Mouse (Mus musculus): ENCODE data around the gene Dcun1d4. TPM values are rescaled to one million over a fixed set of nuclear protein-coding genes. Genes with fewer than 3 reads are reported as not detected.

The Dcun1d4 gene
- polyA plus RNA-seq, 1 experiment from 2014 or later: 62.2 TPM

GRCm38 (mm10) chr5:73548237-73548636 lies 67.4 kb downstream of the Dcun1d4 start:
- H3K36me3 ChIP-seq (ENCODE audit: control insufficient read depth, insufficient read depth, low read length): peaks cover 50% of the 10 kb centered on the region
- no peaks in the 10 kb centered on the region for H3K4me1 ChIP-seq (ENCODE audit: control insufficient read depth, insufficient read depth, low read length)
- 89% methylated on average over 7 of the region's 7 CpGs for WGBS
- no peak overlapping the region for H3K4me3 ChIP-seq (replicated peaks; ENCODE audit: low read depth, low read length)
- no peaks in the 10 kb centered on the region for H3K9me3 ChIP-seq (ENCODE audit: control insufficient read depth, low read length)
- no peak overlapping the region for H3K4me2 ChIP-seq (ENCODE audit: low read length)
- ATAC-seq (ENCODE audit: low FRiP score, low TSS enrichment) (no peak), DNase-seq (no peak)
- no peak overlapping the region for H3K9ac ChIP-seq (replicated peaks; ENCODE audit: low read length)
- no peaks in the 10 kb centered on the region for H3K27me3 ChIP-seq (ENCODE audit: control insufficient read depth, insufficient read depth, low read length)
- no peak overlapping the region for H3K27ac ChIP-seq (replicated peaks; ENCODE audit: low read depth, low read length)

GRCm38 (mm10) chr5:73548838-73549237 lies 68.0 kb downstream of the Dcun1d4 start:
- no peak overlapping the region for H3K4me3 ChIP-seq (replicated peaks; ENCODE audit: low read depth, low read length)
- WGBS: 94% methylated on average over 1 of the region's 1 CpGs
- no peaks in the 10 kb centered on the region for H3K4me1 ChIP-seq (ENCODE audit: control insufficient read depth, insufficient read depth, low read length)
- no peak overlapping the region for H3K9ac ChIP-seq (replicated peaks; ENCODE audit: low read length)
- no peaks in the 10 kb centered on the region for H3K27me3 ChIP-seq (ENCODE audit: control insufficient read depth, insufficient read depth, low read length)
- ATAC-seq (ENCODE audit: low FRiP score, low TSS enrichment): no peak
- no peaks in the 10 kb centered on the region for H3K9me3 ChIP-seq (ENCODE audit: control insufficient read depth, low read length)
- H3K27ac ChIP-seq (replicated peaks; ENCODE audit: low read depth, low read length): no peak overlapping the region
- H3K36me3 ChIP-seq (ENCODE audit: control insufficient read depth, insufficient read depth, low read length): peaks cover 51% of the 10 kb centered on the region
- DNase-seq: no peak
- H3K4me2 ChIP-seq (ENCODE audit: low read length): no peak overlapping the region

GRCm38 (mm10) chr5:73551836-73552235 lies 71.0 kb downstream of the Dcun1d4 start:
- H3K4me3 ChIP-seq (replicated peaks; ENCODE audit: low read depth, low read length): no peak overlapping the region
- ATAC-seq (ENCODE audit: low FRiP score, low TSS enrichment): no peak

DNA sequence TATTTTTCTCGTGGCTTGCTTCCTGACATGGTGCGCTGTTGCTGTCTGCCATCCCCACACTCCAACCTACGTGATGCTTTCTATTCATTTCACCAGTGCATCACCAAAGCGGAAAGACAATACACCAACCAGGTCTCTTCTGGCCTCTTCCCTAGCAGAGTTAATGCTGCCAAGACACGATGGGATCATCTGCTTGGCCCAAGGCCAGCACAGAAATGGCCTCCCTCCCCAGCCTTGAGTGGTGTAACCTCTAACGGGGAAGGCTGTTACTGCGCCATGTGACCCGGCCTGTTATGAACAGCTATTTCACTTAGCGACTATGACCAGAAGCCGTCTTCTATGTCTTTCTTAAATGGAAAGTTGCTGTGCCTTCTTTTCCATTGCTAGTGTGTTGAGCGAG lies 73.1 kb downstream of the Dcun1d4 start:
- 94% methylated on average over 11 of the region's 11 CpGs for WGBS
- Histone ChIP-seq H3K27me3 (ENCODE audit: control insufficient read depth, insufficient read depth, low read length) (no peaks in the 10 kb centered on the region), H3K4me1 (ENCODE audit: control insufficient read depth, insufficient read depth, low read length) (no peaks in the 10 kb centered on the region), H3K9me3 (ENCODE audit: control insufficient read depth, low read length) (no peaks in the 10 kb centered on the region), H3K27ac (replicated peaks; ENCODE audit: low read depth, low read length) (no peak overlapping the region), H3K4me2 (ENCODE audit: low read length) (no peak overlapping the region), H3K36me3 (ENCODE audit: control insufficient read depth, insufficient read depth, low read length) (peaks cover 35% of the 10 kb centered on the region), H3K4me3 (replicated peaks; ENCODE audit: low read depth, low read length) (no peak overlapping the region), H3K9ac (replicated peaks; ENCODE audit: low read length) (no peak overlapping the region)
- DNase-seq: no peak
- ATAC-seq (ENCODE audit: low FRiP score, low TSS enrichment): no peak

More at GRCm38 (mm10) chr5:73551836-73552235, 71.0 kb downstream of the Dcun1d4 start:
- Histone ChIP-seq H3K9me3 (ENCODE audit: control insufficient read depth, low read length) (no peaks in the 10 kb centered on the region), H3K9ac (replicated peaks; ENCODE audit: low read length) (no peak overlapping the region), H3K36me3 (ENCODE audit: control insufficient read depth, insufficient read depth, low read length) (peaks cover 21% of the 10 kb centered on the region), H3K27ac (replicated peaks; ENCODE audit: low read depth, low read length) (no peak overlapping the region), H3K4me2 (ENCODE audit: low read length) (no peak overlapping the region), H3K4me1 (ENCODE audit: control insufficient read depth, insufficient read depth, low read length) (no peaks in the 10 kb centered on the region), H3K27me3 (ENCODE audit: control insufficient read depth, insufficient read depth, low read length) (no peaks in the 10 kb centered on the region)
- 88% methylated on average over 5 of the region's 5 CpGs for WGBS
- DNase-seq: no peak

- H3K4me1 ChIP-seq (ENCODE audit: control insufficient read depth, insufficient read depth, low read length): no peaks in the 10 kb centered on the region
Observed at GRCm38 (mm10) chr5:73555096-73555852, 74.5 kb downstream of the Dcun1d4 start.

GRCm38 (mm10) chr5:73556733-73557425 lies 76.1 kb downstream of the Dcun1d4 start:
- no peak for ATAC-seq (ENCODE audit: low FRiP score, low TSS enrichment)
- Histone ChIP-seq H3K4me3 (replicated peaks; ENCODE audit: low read depth, low read length) (no peak overlapping the region), H3K9ac (replicated peaks; ENCODE audit: low read length) (no peak overlapping the region), H3K27me3 (ENCODE audit: control insufficient read depth, insufficient read depth, low read length) (no peaks in the 10 kb centered on the region), H3K9me3 (ENCODE audit: control insufficient read depth, low read length) (no peaks in the 10 kb centered on the region), H3K36me3 (ENCODE audit: control insufficient read depth, insufficient read depth, low read length) (peaks cover 44% of the 10 kb centered on the region), H3K27ac (replicated peaks; ENCODE audit: low read depth, low read length) (no peak overlapping the region), H3K4me2 (ENCODE audit: low read length) (no peak overlapping the region), H3K4me1 (ENCODE audit: control insufficient read depth, insufficient read depth, low read length) (no peaks in the 10 kb centered on the region)
- no peak for DNase-seq
- WGBS: 83% methylated on average over 12 of the region's 12 CpGs

More at GRCm38 (mm10) chr5:73555096-73555852, 74.5 kb downstream of the Dcun1d4 start:
- ATAC-seq (ENCODE audit: low FRiP score, low TSS enrichment) (no peak), DNase-seq (no peak)
- 86% methylated on average over 8 of the region's 8 CpGs for WGBS
- no peaks in the 10 kb centered on the region for H3K27me3 ChIP-seq (ENCODE audit: control insufficient read depth, insufficient read depth, low read length)
- H3K36me3 ChIP-seq (ENCODE audit: control insufficient read depth, insufficient read depth, low read length): peaks cover 46% of the 10 kb centered on the region
- no peak overlapping the region for H3K27ac ChIP-seq (replicated peaks; ENCODE audit: low read depth, low read length)
- H3K9ac ChIP-seq (replicated peaks; ENCODE audit: low read length): no peak overlapping the region
- no peak overlapping the region for H3K4me2 ChIP-seq (ENCODE audit: low read length)
- H3K4me3 ChIP-seq (replicated peaks; ENCODE audit: low read depth, low read length): no peak overlapping the region
- H3K9me3 ChIP-seq (ENCODE audit: control insufficient read depth, low read length): no peaks in the 10 kb centered on the region

DNA sequence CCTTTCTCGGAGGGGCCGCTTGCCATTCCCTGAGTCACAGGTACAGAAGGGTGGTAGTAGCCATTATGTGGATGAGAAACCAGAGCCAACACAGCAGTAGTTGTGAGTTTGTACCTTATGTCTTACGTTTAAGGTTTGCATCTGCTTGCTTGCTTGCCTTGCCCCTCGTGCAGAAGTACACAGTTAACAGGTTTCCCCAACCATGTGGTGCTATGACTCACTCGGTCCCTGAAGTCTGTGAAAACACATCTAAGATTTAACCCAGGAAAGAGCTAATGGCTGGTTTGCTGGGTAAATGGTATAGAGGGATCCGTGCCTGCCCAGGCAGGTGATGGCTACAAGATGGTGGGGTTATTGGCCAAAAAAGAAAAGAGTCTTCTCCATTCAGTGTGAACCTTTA lies 78.0 kb downstream of the Dcun1d4 start:
- WGBS: 95% methylated on average over 6 of the region's 6 CpGs
- Histone ChIP-seq H3K36me3 (ENCODE audit: control insufficient read depth, insufficient read depth, low read length) (peaks cover 33% of the 10 kb centered on the region), H3K27ac (replicated peaks; ENCODE audit: low read depth, low read length) (no peak overlapping the region), H3K9ac (replicated peaks; ENCODE audit: low read length) (no peak overlapping the region), H3K4me3 (replicated peaks; ENCODE audit: low read depth, low read length) (no peak overlapping the region), H3K9me3 (ENCODE audit: control insufficient read depth, low read length) (no peaks in the 10 kb centered on the region), H3K27me3 (ENCODE audit: control insufficient read depth, insufficient read depth, low read length) (no peaks in the 10 kb centered on the region), H3K4me2 (ENCODE audit: low read length) (no peak overlapping the region), H3K4me1 (ENCODE audit: control insufficient read depth, insufficient read depth, low read length) (no peaks in the 10 kb centered on the region)
- DNase-seq: no peak
- no peak for ATAC-seq (ENCODE audit: low FRiP score, low TSS enrichment)

GRCm38 (mm10) chr5:73564038-73564437 lies 83.2 kb downstream of the Dcun1d4 start:
- 88% methylated on average over 6 of the region's 6 CpGs for WGBS

DNA sequence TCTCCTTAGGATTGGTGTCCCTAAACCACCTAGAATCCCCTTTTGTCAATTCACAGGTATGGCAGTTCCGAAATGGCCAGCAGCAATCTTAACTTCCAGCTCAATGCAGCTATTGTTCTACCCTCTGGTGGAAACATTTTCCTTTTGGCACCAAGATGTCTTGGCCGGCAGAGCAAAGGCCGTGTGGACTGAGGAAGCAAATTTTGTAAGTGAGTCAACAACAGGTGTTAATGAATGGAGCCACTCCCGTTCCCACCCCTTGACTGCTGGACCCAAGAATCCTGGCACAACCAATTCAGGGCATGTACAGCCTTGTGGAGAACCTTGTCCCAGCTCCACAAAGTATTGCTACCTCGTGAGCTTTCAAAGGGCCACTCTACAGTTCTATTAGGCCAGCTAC lies 85.3 kb downstream of the Dcun1d4 start:
- no peak overlapping the region for H3K4me2 ChIP-seq (ENCODE audit: low read length)
- H3K9ac ChIP-seq (replicated peaks; ENCODE audit: low read length): no peak overlapping the region
- no peaks in the 10 kb centered on the region for H3K27me3 ChIP-seq (ENCODE audit: control insufficient read depth, insufficient read depth, low read length)
- 90% methylated on average over 5 of the region's 5 CpGs for WGBS
- H3K4me1 ChIP-seq (ENCODE audit: control insufficient read depth, insufficient read depth, low read length): no peaks in the 10 kb centered on the region
- H3K9me3 ChIP-seq (ENCODE audit: control insufficient read depth, low read length): no peaks in the 10 kb centered on the region
- H3K36me3 ChIP-seq (ENCODE audit: control insufficient read depth, insufficient read depth, low read length): peaks cover 2% of the 10 kb centered on the region; the same call in 1 of the 2 replicates
- H3K4me3 ChIP-seq (replicated peaks; ENCODE audit: low read depth, low read length): no peak overlapping the region
- DNase-seq: no peak
- H3K27ac ChIP-seq (replicated peaks; ENCODE audit: low read depth, low read length): no peak overlapping the region
- ATAC-seq (ENCODE audit: low FRiP score, low TSS enrichment): no peak

More at GRCm38 (mm10) chr5:73564038-73564437, 83.2 kb downstream of the Dcun1d4 start:
- Histone ChIP-seq H3K9ac (replicated peaks; ENCODE audit: low read length) (no peak overlapping the region), H3K27me3 (ENCODE audit: control insufficient read depth, insufficient read depth, low read length) (no peaks in the 10 kb centered on the region), H3K27ac (replicated peaks; ENCODE audit: low read depth, low read length) (no peak overlapping the region), H3K4me1 (ENCODE audit: control insufficient read depth, insufficient read depth, low read length) (no peaks in the 10 kb centered on the region), H3K4me3 (replicated peaks; ENCODE audit: low read depth, low read length) (no peak overlapping the region), H3K4me2 (ENCODE audit: low read length) (no peak overlapping the region), H3K9me3 (ENCODE audit: control insufficient read depth, low read length) (no peaks in the 10 kb centered on the region), H3K36me3 (ENCODE audit: control insufficient read depth, insufficient read depth, low read length) (peaks cover 13% of the 10 kb centered on the region)
- DNase-seq: no peak
- no peak for ATAC-seq (ENCODE audit: low FRiP score, low TSS enrichment)

Measured in midbrain, embryonic 14.5 days (tissue).